Mouse (Mus musculus): Measurements from ENCODE around the gene Ino80e.

Ino80e gene

DNA sequence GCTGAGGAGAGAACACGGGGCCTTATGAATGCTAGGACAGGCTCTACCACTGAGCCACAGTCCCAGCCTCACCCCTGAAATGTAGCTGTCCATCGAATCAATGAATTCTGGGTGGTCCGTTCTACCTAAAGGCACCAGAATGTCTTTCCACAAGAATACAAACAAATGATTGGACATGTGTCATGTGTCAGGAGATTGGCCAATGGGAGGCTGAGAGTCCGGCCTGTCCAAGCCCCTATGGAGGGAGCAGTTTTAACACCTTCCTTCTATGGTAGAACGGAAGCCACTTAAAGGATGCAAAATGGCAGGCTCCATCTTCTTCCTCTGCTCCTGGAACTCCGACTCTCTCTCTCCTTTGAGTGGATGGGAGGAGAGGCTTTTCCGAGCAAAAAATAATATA lies 44.6 kb downstream of the Ino80e start:
- in situ Hi-C loops (cut with MseI, MboI): no loop called here

DNA sequence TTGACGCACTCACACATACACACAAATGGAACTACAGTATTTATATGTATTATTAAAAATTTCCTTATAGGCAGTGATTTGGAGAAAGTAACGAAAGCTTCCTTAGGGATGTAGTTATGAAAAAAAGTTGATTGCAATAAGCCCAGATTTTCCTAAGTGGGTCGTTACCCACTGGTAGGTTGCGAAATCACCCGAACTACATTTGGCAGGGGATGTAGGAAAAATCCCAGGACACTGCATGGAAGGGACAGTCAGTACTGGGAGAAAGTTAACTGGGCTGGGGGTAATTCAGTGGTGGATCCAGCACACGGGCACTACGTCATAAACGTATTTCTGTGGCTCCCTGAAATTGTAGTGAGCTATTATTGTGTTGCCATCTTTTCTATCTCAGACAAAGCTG lies 45.7 kb downstream of the Ino80e start:
- in situ Hi-C loops (cut with MseI, MboI): no loop called here

DNA sequence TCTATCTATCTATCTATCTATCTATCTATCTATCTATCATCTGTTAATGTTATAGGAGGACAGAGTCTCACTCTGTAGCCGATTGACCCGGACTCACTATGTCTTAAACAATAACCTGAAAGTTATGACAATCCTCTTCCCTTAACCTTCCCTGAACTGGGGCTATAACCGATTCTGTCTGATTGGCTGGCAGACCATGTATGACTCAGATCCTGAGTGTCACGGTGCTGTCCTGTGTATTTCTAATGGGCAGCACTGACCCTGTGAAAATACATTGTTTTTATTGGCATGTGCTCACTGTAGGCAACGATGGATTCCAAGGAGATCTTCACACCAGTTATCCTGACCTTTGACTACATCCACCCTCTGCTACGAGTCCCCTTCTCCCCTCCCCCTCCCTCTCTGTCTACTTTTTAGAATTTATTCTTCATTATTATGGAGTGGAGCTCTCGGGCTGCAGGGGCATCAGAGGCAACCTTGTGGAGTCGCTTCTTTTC lies 46.4 kb downstream of the Ino80e start:
- in situ Hi-C loops (cut with MseI, MboI): no loop called here

DNA sequence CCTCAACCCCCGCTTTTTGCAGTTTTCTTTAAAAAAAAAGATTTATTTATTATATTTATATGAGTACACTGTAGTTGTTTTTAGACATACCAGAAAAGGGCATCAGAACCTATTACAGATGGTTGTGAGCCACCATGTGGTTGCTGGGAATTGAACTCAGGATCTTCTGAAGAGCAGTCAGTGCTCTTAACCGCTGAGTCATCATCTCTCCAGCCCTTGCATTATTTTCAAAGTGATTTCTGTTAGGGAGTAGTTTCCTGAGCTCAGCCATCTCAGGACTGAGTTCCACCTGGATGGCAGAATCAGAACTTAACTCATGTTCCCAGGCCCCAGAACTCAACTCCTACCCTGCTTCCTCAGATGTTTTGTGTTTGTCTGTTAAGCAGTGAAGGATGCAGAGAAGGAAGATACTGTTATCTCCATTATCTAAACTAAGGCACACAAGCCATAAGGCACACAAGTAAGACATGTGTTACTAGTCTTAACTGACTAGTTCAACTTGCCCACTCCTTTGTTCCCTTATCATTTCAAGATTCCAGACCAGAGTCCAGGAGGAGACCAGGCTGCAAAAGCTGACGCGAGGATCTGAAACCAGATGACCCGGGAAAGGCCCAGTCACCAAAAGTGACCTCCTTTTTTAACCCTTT lies 52.3 kb downstream of the Ino80e start:
- in situ Hi-C loops (cut with MseI, MboI): no loop called here

DNA sequence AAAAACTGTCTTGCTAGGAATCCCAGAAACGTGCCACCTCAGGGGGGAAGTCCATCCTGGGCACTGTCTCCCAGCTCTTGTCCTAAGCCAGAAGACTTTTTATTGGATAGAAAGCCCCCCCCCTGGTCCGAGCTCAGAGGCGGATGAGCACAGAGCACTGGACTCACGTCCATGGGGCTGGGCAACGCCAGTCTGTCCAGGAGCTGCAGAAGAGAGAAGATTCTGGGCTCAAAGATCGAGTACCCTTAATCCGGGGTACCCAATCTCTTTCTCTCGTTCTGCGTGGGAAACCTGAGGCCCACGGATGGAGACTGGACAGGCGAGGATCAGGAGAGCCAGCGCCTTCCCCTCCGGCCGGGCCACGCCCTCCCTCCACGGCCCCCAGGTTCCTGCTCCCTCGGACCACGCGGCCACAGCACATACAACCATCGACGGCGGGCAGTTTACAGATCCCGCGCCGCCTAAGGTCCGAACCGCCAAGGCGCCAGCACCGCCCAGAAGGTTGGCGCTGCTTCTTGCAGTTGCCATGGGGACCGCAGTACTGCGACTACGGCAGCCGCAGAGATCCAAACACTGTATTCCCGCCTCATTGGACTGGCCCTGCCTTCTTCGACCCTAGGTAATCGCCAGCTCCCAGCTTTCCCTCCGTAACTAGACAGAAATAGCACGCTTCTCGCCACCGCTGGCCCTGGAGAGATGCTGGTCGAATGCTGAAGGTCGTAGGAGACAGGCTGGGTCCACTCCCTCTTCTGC lies 53.3 kb downstream of the Ino80e start:
- in situ Hi-C loops (cut with MseI, MboI): no loop called here

DNA sequence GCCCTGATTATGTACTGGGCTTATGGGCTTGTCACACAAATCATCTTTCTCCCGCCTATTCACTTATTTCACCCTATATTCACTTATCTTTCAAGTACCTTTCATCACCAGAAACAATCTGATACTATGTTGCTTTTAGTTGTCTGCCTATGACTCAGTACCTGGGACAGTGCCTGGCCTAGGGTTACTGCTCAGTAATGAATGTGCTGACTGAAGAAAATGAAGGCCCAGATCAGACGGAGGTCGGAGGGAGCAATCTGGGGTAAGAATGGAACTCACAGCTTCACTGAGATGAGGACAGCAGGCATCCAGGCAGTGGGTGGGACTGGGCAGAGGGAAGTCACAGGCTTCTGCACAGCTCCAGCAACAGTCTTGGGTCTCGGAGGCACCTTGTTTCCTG lies 54.8 kb downstream of the Ino80e start:
- in situ Hi-C loops (cut with MseI, MboI): no loop called here

DNA sequence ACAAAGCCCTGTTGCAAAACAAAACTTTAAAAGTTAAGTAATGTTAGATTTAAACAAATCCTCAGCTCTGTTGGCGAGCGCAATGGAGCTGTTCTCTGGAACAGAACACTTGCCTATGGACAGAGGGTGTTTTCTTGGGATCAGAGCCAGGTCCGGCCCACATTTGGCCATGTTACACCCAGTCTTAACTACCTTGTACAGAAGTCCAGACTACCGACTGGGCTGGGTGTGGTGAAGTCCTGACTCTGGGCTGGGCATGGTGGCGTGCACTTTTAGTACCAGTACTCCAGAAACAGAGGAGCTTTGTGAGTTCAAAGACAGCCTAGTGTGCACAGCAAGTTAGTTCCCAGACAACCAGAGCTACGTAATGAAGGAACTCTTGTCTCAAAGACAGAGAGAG lies 55.2 kb downstream of the Ino80e start:
- in situ Hi-C loops (cut with MseI, MboI): no loop called here

DNA sequence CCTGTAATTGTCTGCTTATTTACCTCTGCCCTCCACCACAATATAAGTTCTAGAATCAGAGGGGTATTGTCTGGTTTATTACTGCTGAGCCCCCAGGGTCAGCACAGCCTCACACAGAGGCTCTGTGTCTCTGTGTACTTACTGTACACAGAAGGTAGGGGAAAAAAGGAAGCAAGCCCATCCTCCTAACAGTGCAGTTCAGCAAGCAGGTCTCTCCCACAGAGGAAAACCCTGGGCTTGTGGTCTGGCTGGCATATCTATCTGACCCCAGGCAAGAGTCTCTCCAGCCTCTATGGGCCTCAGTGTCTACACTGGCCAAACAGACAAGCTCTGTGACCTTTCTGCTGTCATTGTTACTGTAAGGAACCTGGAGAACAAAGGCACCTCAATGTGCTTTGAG lies 58.4 kb downstream of the Ino80e start:
- in situ Hi-C loops (cut with MseI, MboI): no loop called here

DNA sequence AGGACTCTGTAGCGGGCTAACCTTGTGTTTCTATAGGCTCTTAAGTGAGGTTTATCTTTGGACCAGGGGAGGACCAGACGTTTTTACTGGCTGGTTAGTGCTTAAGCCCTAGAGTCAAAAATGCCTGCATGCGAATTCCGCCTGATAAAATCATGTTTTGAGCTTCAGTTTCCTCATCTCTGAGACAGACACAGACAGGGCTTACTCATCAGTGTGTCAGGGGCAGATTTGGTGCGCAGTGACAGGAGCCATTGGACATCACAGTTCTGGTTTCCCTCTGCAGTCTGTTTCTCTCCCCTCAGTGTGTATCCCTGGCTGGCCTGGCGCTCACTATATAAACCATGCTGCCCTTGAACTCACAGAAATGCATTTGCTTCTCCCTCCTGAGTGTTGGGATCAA lies 59.0 kb downstream of the Ino80e start:
- in situ Hi-C loops (cut with MseI, MboI): no loop called here

DNA sequence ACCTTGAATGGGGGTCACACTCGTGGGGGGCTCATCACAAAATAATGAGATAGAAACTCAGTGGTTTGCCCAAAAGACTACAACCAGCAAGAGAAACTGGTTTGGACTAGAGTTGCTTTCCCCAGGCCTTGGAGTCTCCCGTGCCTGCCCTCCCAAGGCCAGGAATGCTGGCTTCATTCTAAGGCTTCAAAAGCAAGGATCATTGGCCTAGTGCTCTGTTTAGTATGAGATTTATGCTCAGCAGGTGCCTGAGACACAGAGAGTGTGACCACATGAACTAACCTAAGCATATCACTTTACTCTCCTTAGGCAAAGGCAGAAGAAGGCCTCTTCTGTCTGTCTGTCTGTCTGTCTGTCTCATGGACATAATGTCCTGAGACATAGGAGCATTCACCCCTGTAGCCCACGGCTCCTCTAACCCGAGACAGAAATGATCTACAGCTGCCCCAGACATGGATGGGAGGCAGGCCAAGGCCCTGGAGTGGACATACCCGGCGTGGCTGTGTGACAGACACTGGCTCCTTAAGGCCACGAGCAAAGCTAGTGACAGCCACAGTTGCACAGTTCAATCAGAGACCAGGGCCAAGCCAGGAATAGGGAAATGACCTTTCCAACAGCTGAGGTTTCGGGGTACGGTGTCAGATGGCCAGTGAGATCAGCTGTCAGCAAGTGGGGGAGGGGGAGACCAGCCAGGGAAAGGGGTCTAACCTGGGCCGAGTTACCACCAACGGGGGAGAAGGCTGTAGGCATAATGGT lies 59.9 kb downstream of the Ino80e start:
- in situ Hi-C loops (cut with MseI, MboI): no loop called here

DNA sequence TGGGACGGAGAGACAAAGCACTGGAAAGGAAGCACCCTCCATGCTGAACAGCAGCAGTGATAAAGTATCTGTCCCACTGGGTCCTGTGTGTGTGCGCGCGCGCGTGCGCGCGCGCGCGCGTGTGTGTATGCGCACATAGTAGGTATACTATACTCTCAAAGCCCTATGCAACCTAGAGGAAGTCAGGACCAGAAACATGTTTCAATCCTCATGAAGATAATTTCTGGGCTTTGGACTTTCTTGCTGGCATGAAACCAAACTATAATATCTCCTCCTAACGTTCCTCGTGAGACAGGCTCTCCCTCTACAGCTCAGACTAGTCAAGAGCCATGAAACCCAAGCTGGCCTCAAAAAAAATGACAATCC lies 61.1 kb downstream of the Ino80e start:
- in situ Hi-C loops (cut with MseI, MboI): no loop called here

Data from mouse trophoblast stem cell (cell line).